Mouse (Mus musculus) embryonic facial prominence, embryonic 12.5 days (tissue): Measurements from ENCODE around the gene Rps16. TPM values are rescaled to one million over a fixed set of nuclear protein-coding genes. Genes with fewer than 3 reads are reported as not detected.
A peak's percentile ranks its signal among the peaks of the same experiment; 100 is the strongest.

Experiments
- ATAC-seq: fragments of 200-750 bp; cut with Nextera tagmentation; 2 replicates; pipeline ENCODE4 v1.8.0; 2017; ENCODE audit not compliant: insufficient number of reproducible peaks, insufficient read depth, low FRiP score, low TSS enrichment
- H3K27ac ChIP-seq: fragments of 300-500 bp; sonication (generic); 2 replicates; pipeline ENCODE4 v1.5.1; 2016; ENCODE audit warnings: mild to moderate bottlenecking
- H3K27me3 ChIP-seq: fragments of 300-500 bp; sonication (generic); 2 replicates; pipeline ENCODE4 v1.6.1; 2016; ENCODE audit warnings: mild to moderate bottlenecking, moderate library complexity
- H3K36me3 ChIP-seq: fragments of 300-500 bp; sonication (generic); 2 replicates; pipeline ENCODE4 v1.6.1; 2016; ENCODE audit warnings: mild to moderate bottlenecking
- H3K4me1 ChIP-seq: fragments of 300-500 bp; sonication (generic); 2 replicates; pipeline ENCODE4 v1.6.1; 2016
- H3K4me2 ChIP-seq: fragments of 300-500 bp; sonication (generic); replicated peaks from 2 replicates; pipeline ENCODE4 v1.6.1; 2016; ENCODE audit warnings: mild to moderate bottlenecking, moderate library complexity
- H3K4me3 ChIP-seq: fragments of 300-500 bp; sonication (generic); 2 replicates; pipeline ENCODE4 v1.5.1; 2016; ENCODE audit warnings: mild to moderate bottlenecking
- H3K9ac ChIP-seq: fragments of 300-500 bp; sonication (generic); 2 replicates; pipeline ENCODE4 v1.6.1; 2016; ENCODE audit warnings: mild to moderate bottlenecking, moderate library complexity
- H3K9me3 ChIP-seq: fragments of 300-500 bp; sonication (generic); 2 replicates; pipeline ENCODE4 v1.6.1; 2016; ENCODE audit warnings: mild to moderate bottlenecking, moderate library complexity
- WGBS: fragments of 180-500 bp; shearing (Covaris S2); methylation state at CpG from one replicate; pipeline ENCODE4 v1.1.7; 2016; 5-methylcytosine and 5-hydroxymethylcytosine counted together
- polyA plus RNA-seq: library from polyadenylated mRNA; unstranded; fragments of >200 nt; fragmentation: Nextera tagmentation; extraction: Ambion mirVana; gene quantifications from 2 replicates; pipeline ENCODE4 v1.2.1, GENCODE M21; 2016

Rps16 gene
- polyA plus RNA-seq, 1 experiment from 2014 or later, result 836 TPM

DNA sequence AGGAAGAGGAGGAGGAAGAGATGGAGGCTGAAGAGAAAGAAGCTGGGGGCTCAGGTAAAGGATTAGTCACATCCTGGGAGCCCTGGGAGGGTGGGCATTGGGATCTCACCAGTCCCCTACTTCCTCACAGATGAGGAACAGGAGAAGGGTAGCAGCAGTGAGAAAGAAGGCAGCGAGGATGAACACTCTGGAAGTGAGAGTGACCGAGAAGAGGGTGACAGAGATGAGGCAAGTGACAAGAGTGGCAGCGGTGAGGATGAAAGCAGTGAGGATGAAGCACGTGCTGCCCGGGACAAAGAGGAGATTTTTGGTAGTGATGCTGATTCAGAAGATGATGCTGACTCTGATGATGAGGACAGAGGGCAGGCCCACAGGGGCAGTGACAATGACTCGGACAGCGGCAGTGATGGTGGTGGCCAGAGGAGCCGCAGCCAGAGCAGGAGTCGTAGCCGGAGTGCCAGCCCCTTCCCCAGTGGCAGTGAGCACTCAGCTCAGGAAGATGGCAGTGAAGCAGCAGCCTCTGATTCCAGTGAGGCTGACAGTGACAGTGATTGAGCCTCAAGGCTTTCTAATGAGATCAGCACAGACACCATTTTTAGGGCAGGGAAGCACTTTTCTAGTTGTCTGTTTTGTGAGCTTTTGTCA is 48.4 kb downstream of the Rps16 start:
- Histone ChIP-seq H3K9me3 (no peaks in the 10 kb centered on the region), H3K27me3 (no peaks in the 10 kb centered on the region), H3K27ac (no peak overlapping the region), H3K4me1 (peaks cover 3% of the 10 kb centered on the region), H3K36me3 (peaks cover 83% of the 10 kb centered on the region), H3K4me3 (no peak overlapping the region), H3K4me2 (no peak overlapping the region), H3K9ac (no peak overlapping the region)
- 88% methylated on average over 10 of the region's 10 CpGs for WGBS
- ATAC-seq, result no peak

DNA sequence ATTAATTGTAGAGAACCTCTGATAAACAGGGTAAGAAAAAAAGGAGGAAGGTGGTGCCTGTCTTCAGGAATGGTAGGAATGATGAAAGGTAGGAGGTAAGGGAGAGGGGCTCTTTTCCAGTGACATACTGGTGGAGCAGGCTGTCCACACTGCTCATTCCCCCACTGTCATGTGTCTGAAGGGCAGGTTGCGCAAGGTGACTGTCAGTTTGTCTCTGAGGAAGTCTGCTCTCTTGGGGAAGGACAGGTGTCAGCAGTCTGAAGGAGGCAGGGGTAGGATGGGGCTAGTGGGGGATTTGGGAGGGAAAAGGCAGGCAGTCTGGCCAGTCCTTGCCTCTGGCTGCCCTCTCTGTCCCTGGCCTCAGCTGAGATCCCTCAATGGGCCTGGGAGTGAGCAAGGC is 50.6 kb downstream of the Rps16 start:
- no peak overlapping the region for H3K4me2 ChIP-seq
- H3K9ac ChIP-seq, result no peak overlapping the region
- peaks cover 91% of the 10 kb centered on the region for H3K36me3 ChIP-seq
- no peaks in the 10 kb centered on the region for H3K9me3 ChIP-seq
- H3K4me1 ChIP-seq, result no peaks in the 10 kb centered on the region
- H3K4me3 ChIP-seq, result no peak overlapping the region
- no peaks in the 10 kb centered on the region for H3K27me3 ChIP-seq
- 93% methylated on average over 1 of the region's 1 CpGs for WGBS
- no peak overlapping the region for H3K27ac ChIP-seq
- ATAC-seq, result no peak

DNA sequence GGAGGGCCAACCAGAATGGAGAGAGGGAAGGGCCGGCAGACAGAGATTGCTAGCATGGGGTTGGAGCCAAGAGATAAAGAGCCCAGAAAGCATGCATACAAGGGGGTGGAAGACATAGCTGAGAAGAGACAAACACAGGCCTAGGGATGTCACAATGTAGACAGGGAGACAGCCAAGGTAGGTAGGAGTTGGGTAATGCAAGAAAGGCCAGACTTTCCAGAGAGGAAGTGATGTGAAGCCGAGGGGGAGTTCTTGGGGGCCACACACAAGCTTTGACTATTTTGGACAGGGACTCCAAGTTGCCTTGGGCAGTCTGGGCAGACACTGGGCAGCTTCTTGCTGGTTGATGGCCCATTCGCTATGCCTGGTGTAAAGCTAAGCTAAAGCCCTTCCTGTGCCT is 51.5 kb downstream of the Rps16 start:
- no peaks in the 10 kb centered on the region for H3K4me1 ChIP-seq
- H3K27me3 ChIP-seq, result no peaks in the 10 kb centered on the region
- H3K36me3 ChIP-seq, result peaks cover 91% of the 10 kb centered on the region
- H3K9ac ChIP-seq, result 0 out of 2 replicates have a peak overlapping the region, but pooled peaks have one; percentile 7
- H3K27ac ChIP-seq, result no peak overlapping the region
- ATAC-seq, result no peak
- no peak overlapping the region for H3K4me2 ChIP-seq
- 90% methylated on average over 3 of the region's 3 CpGs for WGBS
- H3K9me3 ChIP-seq, result no peaks in the 10 kb centered on the region
- no peak overlapping the region for H3K4me3 ChIP-seq

Other genes starting within 250 kb of the Rps16 start
- gene 9530053A07Rik, start 221.2 kb upstream of the Rps16 start, polyA plus RNA-seq, result 0.04 TPM in 2 replicates
- gene Fbl, start 180.9 kb upstream of the Rps16 start, polyA plus RNA-seq, result 155 TPM in 2 replicates
- 18.3 and 19.8 TPM in 2 replicates for gene Dyrk1b, start 171.2 kb upstream of the Rps16 start, polyA plus RNA-seq
- 10.3 and 18.2 TPM in 2 replicates for gene Eid2, start 82.8 kb upstream of the Rps16 start, polyA plus RNA-seq
- gene Eid2b, start 72.9 kb upstream of the Rps16 start, polyA plus RNA-seq, result 19.2 and 19.5 TPM in 2 replicates
- not detected in 2 replicates for gene Selenov, start 59.5 kb upstream of the Rps16 start, polyA plus RNA-seq
- gene Dll3, start 48.4 kb upstream of the Rps16 start, polyA plus RNA-seq, result 3.5 and 3.7 TPM in 2 replicates
- 162 and 170 TPM in 2 replicates for gene Timm50, start 38.6 kb upstream of the Rps16 start, polyA plus RNA-seq
- 106 TPM in 2 replicates for gene Supt5, start 11.9 kb upstream of the Rps16 start, polyA plus RNA-seq
- gene Plekhg2, start 21.9 kb downstream of the Rps16 start, polyA plus RNA-seq, result 114 and 121 TPM in 2 replicates
- gene Zfp36, start 29.6 kb downstream of the Rps16 start, polyA plus RNA-seq, result 7.8 and 8.6 TPM in 2 replicates
- gene Med29, start 42.1 kb downstream of the Rps16 start, polyA plus RNA-seq, result 51.1 and 52.0 TPM in 2 replicates
- gene Paf1, start 42.3 kb downstream of the Rps16 start, polyA plus RNA-seq, result 82.2 and 85.5 TPM in 2 replicates
- 7.5 and 8.3 TPM in 2 replicates for gene Gmfg, start 86.8 kb downstream of the Rps16 start, polyA plus RNA-seq
- gene Lrfn1, start 101.3 kb downstream of the Rps16 start, polyA plus RNA-seq, result 9.9 and 10.7 TPM in 2 replicates
- gene Ifnl2, start 159.8 kb downstream of the Rps16 start, polyA plus RNA-seq, result not detected in 2 replicates
- not detected in 2 replicates for gene Ifnl3, start 172.2 kb downstream of the Rps16 start, polyA plus RNA-seq
- not detected in 2 replicates for gene Sycn, start 190.2 kb downstream of the Rps16 start, polyA plus RNA-seq
- not detected in 2 replicates for gene Nccrp1, start 196.6 kb downstream of the Rps16 start, polyA plus RNA-seq
- 36.6 and 36.8 TPM in 2 replicates for gene Samd4b, start 247.5 kb downstream of the Rps16 start, polyA plus RNA-seq
- 43.4 and 44.1 TPM in 2 replicates for gene Pak4, start 247.5 kb downstream of the Rps16 start, polyA plus RNA-seq